Mouse (Mus musculus) left cerebral cortex, postnatal 10 days (tissue): ENCODE measurements around the gene Snip1. TPM values are rescaled to one million over a fixed set of nuclear protein-coding genes. Genes with fewer than 3 reads are reported as not detected.

Experiments used
- DNase-seq, 2 experiments: peaks; one replicate each; pipeline ENCODE4 v3.0.0; 2021 to 2022; ENCODE audit warnings: low spot score in 2 of 2, mixed read lengths in 1 of 2; ENCODE audit errors: extremely low spot score in 1 of 2
- intact Hi-C: fragments of 180-260 bp; cut with DNase I; formaldehyde crosslinking; loops from one replicate; pipeline ENCODE4 v1.15.1; 2025
- total RNA-seq, 2 experiments: library from RNA; stranded (reverse); gene quantifications; 2 replicates each; pipeline ENCODE4 v1.2.3; 2021

Snip1 gene
- total RNA-seq, 2 experiments from 2014 or later: 12.8 to 13.7 TPM

GRCm38 (mm10) chr4:125093031-125093430 lies 26.6 kb downstream of the Snip1 start:
- no peak for DNase-seq
- intact Hi-C loops: no loop called here

- peak in 1 of 2 experiments; percentile 14 for DNase-seq
- intact Hi-C loops: no loop called here
Measured at GRCm38 (mm10) chr4:125096066-125096465, 29.6 kb downstream of the Snip1 start.

GRCm38 (mm10) chr4:125097412-125097811 lies 30.9 kb downstream of the Snip1 start:
- peak in 1 of 2 experiments; percentile 16 for DNase-seq
- intact Hi-C loops: no loop called here

- peak; percentile 68 to 85 for DNase-seq
- intact Hi-C loops: no loop called here
Measured at GRCm38 (mm10) chr4:125099458-125099857, 33.0 kb downstream of the Snip1 start.

GRCm38 (mm10) chr4:125101334-125101733 lies 34.9 kb downstream of the Snip1 start:
- peak in 1 of 2 experiments; percentile 21 for DNase-seq
- intact Hi-C loops: no loop called here

GRCm38 (mm10) chr4:125105354-125105753 lies 38.9 kb downstream of the Snip1 start:
- intact Hi-C loops: no loop called here

GRCm38 (mm10) chr4:125114638-125115037 lies 48.2 kb downstream of the Snip1 start:
- intact Hi-C loops: no loop called here
- peak; percentile 86 to 87 for DNase-seq

More at GRCm38 (mm10) chr4:125105354-125105753, 38.9 kb downstream of the Snip1 start:
- DNase-seq: peak in 1 of 2 experiments; percentile 19

- intact Hi-C loops: no loop called here
- no peak for DNase-seq
Measured at GRCm38 (mm10) chr4:125115081-125115480, 48.6 kb downstream of the Snip1 start.

GRCm38 (mm10) chr4:125115710-125116089 lies 49.2 kb downstream of the Snip1 start:
- intact Hi-C loops: no loop called here
- DNase-seq: no peak

- peak; percentile 73 to 77 for DNase-seq
- intact Hi-C loops: no loop called here
Measured at GRCm38 (mm10) chr4:125116090-125116861, 49.8 kb downstream of the Snip1 start.

- intact Hi-C loops: no loop called here
- no peak for DNase-seq
Measured at GRCm38 (mm10) chr4:125116929-125117328, 50.5 kb downstream of the Snip1 start.

- intact Hi-C loops: no loop called here
- no peak for DNase-seq
Measured at GRCm38 (mm10) chr4:125117902-125118320, 51.4 kb downstream of the Snip1 start.

GRCm38 (mm10) chr4:125119070-125119469 lies 52.6 kb downstream of the Snip1 start:
- intact Hi-C loops: no loop called here
- DNase-seq: no peak

- no peak for DNase-seq
- intact Hi-C loops: no loop called here
Measured at GRCm38 (mm10) chr4:125119721-125120120, 53.2 kb downstream of the Snip1 start.

- no peak for DNase-seq
- intact Hi-C loops: no loop called here
Measured at GRCm38 (mm10) chr4:125122431-125123278, 56.2 kb downstream of the Snip1 start.

GRCm38 (mm10) chr4:125123279-125123671 lies 56.8 kb downstream of the Snip1 start:
- intact Hi-C loops: no loop called here
- DNase-seq: no peak
